Mouse (Mus musculus): Measurements from ENCODE around the gene Cybb. TPM values are rescaled to one million over a fixed set of nuclear protein-coding genes. Genes with fewer than 3 reads are reported as not detected.

The Cybb gene
- polyA plus RNA-seq, 1 experiment from 2014 or later = 1.3 TPM

DNA sequence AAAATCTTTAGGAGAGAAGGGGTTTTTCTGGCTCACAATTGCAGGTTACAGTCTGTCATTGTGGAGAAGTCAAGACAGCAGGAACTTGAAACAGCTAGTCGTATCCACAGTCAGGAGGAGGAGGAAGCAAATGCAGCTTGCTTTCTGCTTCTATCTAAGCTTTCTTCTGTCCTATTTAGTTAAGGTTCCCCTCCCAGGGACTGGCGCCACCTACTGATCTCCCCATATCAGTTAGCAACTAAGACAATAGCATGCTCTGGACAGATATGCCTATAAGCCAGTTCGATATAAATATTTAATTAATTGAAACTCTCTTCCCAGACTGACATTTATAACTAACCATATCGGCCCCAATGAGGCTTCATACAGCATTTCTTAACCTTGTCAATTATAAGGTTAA lies 46.5 kb downstream of the Cybb start:
- no peaks in the 10 kb centered on the region for H3K4me1 ChIP-seq (ENCODE audit: control insufficient read depth, insufficient read depth, low read length)
- H3K27me3 ChIP-seq (ENCODE audit: control insufficient read depth, insufficient read depth, low read length) = no peaks in the 10 kb centered on the region
- no peak overlapping the region for H3K9ac ChIP-seq (replicated peaks; ENCODE audit: low read length)
- no peaks in the 10 kb centered on the region for H3K36me3 ChIP-seq (replicated peaks; ENCODE audit: control insufficient read depth, insufficient read depth, low read depth, low read length)
- WGBS = 61% methylated on average over 4 of the region's 4 CpGs
- H3K27ac ChIP-seq (replicated peaks; ENCODE audit: low read depth, low read length) = no peak overlapping the region
- no peak for ATAC-seq (replicated peaks; ENCODE audit: insufficient number of reproducible peaks, low FRiP score, low TSS enrichment, low read depth)
- H3K9me3 ChIP-seq (replicated peaks; ENCODE audit: control insufficient read depth, low read length) = no peaks in the 10 kb centered on the region
- no peak overlapping the region for H3K4me2 ChIP-seq (ENCODE audit: low read depth, low read length)
- H3K4me3 ChIP-seq (ENCODE audit: low read depth, low read length) = no peak overlapping the region
- no peak for DNase-seq (ENCODE audit: low spot score)

DNA sequence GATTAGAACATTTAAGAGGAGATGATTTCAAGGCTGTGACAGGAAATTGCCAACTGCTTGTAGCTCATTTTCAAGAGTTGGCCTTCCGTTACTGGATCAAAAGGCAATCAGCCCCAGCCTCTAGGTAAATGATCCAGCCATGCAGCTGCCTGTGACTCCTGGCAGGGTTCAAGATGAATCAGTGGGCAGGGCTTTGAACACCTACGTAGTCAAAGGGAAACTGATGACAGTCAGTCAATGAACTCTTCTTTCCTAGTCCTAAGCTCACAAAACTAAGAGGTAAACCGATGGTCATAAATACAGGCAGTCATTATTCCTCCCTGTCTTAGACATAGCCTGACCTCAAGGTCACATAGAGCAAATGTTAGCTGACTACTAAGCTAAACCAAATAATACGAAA lies 47.0 kb downstream of the Cybb start:
- Histone ChIP-seq H3K27me3 (ENCODE audit: control insufficient read depth, insufficient read depth, low read length) (no peaks in the 10 kb centered on the region), H3K4me2 (ENCODE audit: low read depth, low read length) (no peak overlapping the region), H3K4me1 (ENCODE audit: control insufficient read depth, insufficient read depth, low read length) (no peaks in the 10 kb centered on the region), H3K9ac (replicated peaks; ENCODE audit: low read length) (no peak overlapping the region), H3K9me3 (replicated peaks; ENCODE audit: control insufficient read depth, low read length) (no peaks in the 10 kb centered on the region), H3K4me3 (ENCODE audit: low read depth, low read length) (no peak overlapping the region), H3K27ac (replicated peaks; ENCODE audit: low read depth, low read length) (no peak overlapping the region), H3K36me3 (replicated peaks; ENCODE audit: control insufficient read depth, insufficient read depth, low read depth, low read length) (no peaks in the 10 kb centered on the region)
- 80% methylated on average over 4 of the region's 4 CpGs for WGBS
- no peak for DNase-seq (ENCODE audit: low spot score)
- no peak for ATAC-seq (replicated peaks; ENCODE audit: insufficient number of reproducible peaks, low FRiP score, low TSS enrichment, low read depth)

- no peaks in the 10 kb centered on the region for H3K27me3 ChIP-seq (ENCODE audit: control insufficient read depth, insufficient read depth, low read length)
- H3K4me3 ChIP-seq (ENCODE audit: low read depth, low read length) = no peak overlapping the region
- H3K9me3 ChIP-seq (replicated peaks; ENCODE audit: control insufficient read depth, low read length) = no peaks in the 10 kb centered on the region
- H3K9ac ChIP-seq (replicated peaks; ENCODE audit: low read length) = no peak overlapping the region
- H3K4me2 ChIP-seq (ENCODE audit: low read depth, low read length) = no peak overlapping the region
- ATAC-seq (replicated peaks; ENCODE audit: insufficient number of reproducible peaks, low FRiP score, low TSS enrichment, low read depth) (no peak), DNase-seq (ENCODE audit: low spot score) (no peak)
- H3K4me1 ChIP-seq (ENCODE audit: control insufficient read depth, insufficient read depth, low read length) = no peaks in the 10 kb centered on the region
- 84% methylated on average over 2 of the region's 2 CpGs for WGBS
- no peak overlapping the region for H3K27ac ChIP-seq (replicated peaks; ENCODE audit: low read depth, low read length)
- no peaks in the 10 kb centered on the region for H3K36me3 ChIP-seq (replicated peaks; ENCODE audit: control insufficient read depth, insufficient read depth, low read depth, low read length)
Measured at GRCm38 (mm10) chrX:9439257-9439656, 48.3 kb downstream of the Cybb start.

DNA sequence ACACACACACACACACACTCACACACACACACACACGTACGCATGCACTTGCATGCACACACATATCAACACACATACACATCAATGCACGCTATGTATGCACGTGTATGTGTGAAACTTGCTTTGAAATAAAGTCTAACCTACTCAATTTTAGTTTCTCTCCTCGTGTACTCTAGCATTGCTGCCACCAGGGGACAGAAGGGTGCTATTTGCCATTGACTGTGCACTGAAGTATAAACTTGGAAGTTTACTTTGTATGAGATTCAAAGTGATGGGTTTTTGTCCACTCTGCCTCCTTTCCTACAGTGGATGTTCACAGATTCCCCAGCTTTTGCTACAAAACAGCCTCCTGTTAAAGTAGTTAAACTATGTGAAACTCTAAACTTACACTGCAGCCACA lies 73.7 kb downstream of the Cybb start:
- Histone ChIP-seq H3K27ac (replicated peaks; ENCODE audit: low read depth, low read length) (no peak overlapping the region), H3K36me3 (replicated peaks; ENCODE audit: control insufficient read depth, insufficient read depth, low read depth, low read length) (no peaks in the 10 kb centered on the region), H3K27me3 (ENCODE audit: control insufficient read depth, insufficient read depth, low read length) (no peaks in the 10 kb centered on the region), H3K9ac (replicated peaks; ENCODE audit: low read length) (no peak overlapping the region), H3K4me2 (ENCODE audit: low read depth, low read length) (no peak overlapping the region), H3K4me1 (ENCODE audit: control insufficient read depth, insufficient read depth, low read length) (no peaks in the 10 kb centered on the region), H3K4me3 (ENCODE audit: low read depth, low read length) (no peak overlapping the region), H3K9me3 (replicated peaks; ENCODE audit: control insufficient read depth, low read length) (no peaks in the 10 kb centered on the region)
- DNase-seq (ENCODE audit: low spot score) (no peak), ATAC-seq (replicated peaks; ENCODE audit: insufficient number of reproducible peaks, low FRiP score, low TSS enrichment, low read depth) (no peak)
- WGBS = 76% methylated on average over 5 of the region's 5 CpGs

Other genes starting within 250 kb of the Cybb start
- gene Gm14862, start 230.9 kb downstream of the Cybb start, polyA plus RNA-seq (2014; fragmentation: Nextera tagmentation; extraction: Ambion mirVana) = 0.34 TPM in 1 of 2 replicates, not detected in the other
- 2.4 and 2.9 TPM in 2 replicates for gene Xk, start 215.0 kb downstream of the Cybb start, polyA plus RNA-seq (2014; fragmentation: Nextera tagmentation; extraction: Ambion mirVana)
- gene H2al1m, start 204.0 kb downstream of the Cybb start, polyA plus RNA-seq (2014; fragmentation: Nextera tagmentation; extraction: Ambion mirVana) = not detected in 2 replicates
- not detected in 2 replicates for gene H2al1k, start 137.1 kb downstream of the Cybb start, polyA plus RNA-seq (2014; fragmentation: Nextera tagmentation; extraction: Ambion mirVana)
- not detected in 2 replicates for gene H2al1o, start 84.6 kb upstream of the Cybb start, polyA plus RNA-seq (2014; fragmentation: Nextera tagmentation; extraction: Ambion mirVana)
- 23.5 and 24.9 TPM in 2 replicates for gene Dynlt3, start 175.2 kb upstream of the Cybb start, polyA plus RNA-seq (2014; fragmentation: Nextera tagmentation; extraction: Ambion mirVana)

Measured in embryonic facial prominence, embryonic 11.5 days (tissue).